Mouse (Mus musculus): ENCODE measurements around the gene Unc119b.
A peak's percentile ranks its signal among the peaks of the same experiment; 100 is the strongest.

DNA sequence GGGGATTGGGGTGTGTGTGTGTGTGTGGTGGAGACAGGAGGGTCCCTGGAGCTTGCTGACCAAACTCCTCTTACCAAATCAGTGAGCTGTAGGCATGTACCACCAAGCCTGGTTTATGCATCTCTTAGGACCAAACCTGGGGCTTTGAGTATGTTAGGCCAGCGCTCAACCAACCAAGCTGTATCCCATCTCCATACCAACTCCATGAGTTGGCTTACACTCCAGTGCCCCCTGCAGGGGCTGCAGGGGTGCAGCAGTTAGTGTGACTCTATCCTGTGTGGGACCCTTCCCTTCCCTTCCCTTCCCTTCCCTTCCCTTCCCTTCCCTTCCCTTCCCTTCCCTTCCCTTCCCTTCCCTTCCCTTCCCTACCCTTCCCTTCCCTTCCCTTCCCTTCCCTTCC, 39.8 kb upstream of the Unc119b start:
- TF ChIP-seq CTCF (IDR thresholded peaks at IDR 0.05; ENCODE audit: control insufficient read depth, insufficient read depth, insufficient read length) (peak; percentile 12), USF1 (IDR thresholded peaks at IDR 0.05; ENCODE audit: low read depth) (no peak), MYOD1 (IDR thresholded peaks at IDR 0.05; ENCODE audit: control insufficient read depth, insufficient read length, low read depth) (no peak), FOSL1 (IDR thresholded peaks at IDR 0.05; ENCODE audit: insufficient read depth, low read length, poor library complexity, severe bottlenecking) (no peak), MYOG (IDR thresholded peaks at IDR 0.05; ENCODE audit: control insufficient read depth, extremely low read depth, insufficient read length) (no peak), MAX (IDR thresholded peaks at IDR 0.05) (no peak)
